Mouse (Mus musculus): Measurements from ENCODE around the gene Lpar3.

DNA sequence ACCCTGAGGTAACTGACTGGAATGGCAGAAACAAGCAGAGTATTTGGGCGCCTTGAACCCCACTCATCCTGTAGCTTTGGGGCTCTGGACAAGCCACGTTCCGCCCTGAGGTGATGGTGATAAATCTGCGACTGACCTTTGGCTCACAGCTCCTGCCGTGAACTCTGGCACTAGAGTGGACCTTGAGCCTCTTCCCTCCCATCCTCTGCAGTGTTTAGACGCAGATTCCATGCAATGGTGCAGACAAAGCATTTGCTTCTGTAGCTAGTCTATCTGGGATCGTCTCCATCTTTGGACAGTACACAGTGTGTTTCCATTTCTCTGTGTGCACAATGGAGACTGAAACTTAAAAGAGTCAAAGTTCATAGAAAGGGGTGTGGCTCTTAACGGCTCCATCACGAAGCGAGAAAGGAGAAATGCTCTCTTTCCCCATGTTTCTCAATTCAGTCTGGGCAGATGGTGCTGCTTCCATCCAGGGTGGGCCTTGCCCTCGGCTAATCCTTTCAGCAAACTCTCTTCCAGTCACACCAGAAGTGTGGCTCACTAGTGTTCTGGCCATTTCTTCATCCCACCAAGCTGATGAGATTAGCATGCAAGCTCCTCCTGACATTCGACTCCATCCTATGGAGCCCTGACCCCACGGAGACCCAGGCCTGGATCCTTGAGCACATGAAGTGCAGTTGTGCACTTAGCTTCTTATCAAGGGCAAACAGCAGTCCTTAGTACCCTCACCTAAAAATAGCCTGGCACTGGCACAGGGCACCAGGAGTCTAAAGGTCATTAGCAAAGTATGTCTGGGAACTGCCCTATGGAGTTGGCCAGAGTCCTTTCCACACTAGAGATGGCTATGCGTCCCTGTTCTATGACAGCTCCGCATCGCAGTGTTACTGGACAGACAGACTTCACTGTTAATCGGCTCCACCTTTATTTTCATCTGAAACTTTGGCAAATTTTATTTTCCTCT, 23.7 kb upstream of the Lpar3 start:
- TF ChIP-seq CTCF (IDR thresholded peaks at IDR 0.05; ENCODE audit: extremely low read depth, insufficient read length, insufficient replicate concordance, low read depth, low read length) (no peak), POLR2A (IDR thresholded peaks at IDR 0.05; ENCODE audit: low read depth, low read length) (no peak)

All from small intestine, adult 2 months (tissue).